Mouse (Mus musculus) spleen, postnatal 4 days (tissue): Measurements from ENCODE around the gene Dnaja1.
A peak's percentile ranks its signal among the peaks of the same experiment; 100 is the strongest.

Experiments used
- DNase-seq, 2 experiments: peaks; one replicate each; pipeline ENCODE4 v3.0.0; 2022; ENCODE audit warnings: low spot score in 2 of 2

Gene Dnaja1

DNA sequence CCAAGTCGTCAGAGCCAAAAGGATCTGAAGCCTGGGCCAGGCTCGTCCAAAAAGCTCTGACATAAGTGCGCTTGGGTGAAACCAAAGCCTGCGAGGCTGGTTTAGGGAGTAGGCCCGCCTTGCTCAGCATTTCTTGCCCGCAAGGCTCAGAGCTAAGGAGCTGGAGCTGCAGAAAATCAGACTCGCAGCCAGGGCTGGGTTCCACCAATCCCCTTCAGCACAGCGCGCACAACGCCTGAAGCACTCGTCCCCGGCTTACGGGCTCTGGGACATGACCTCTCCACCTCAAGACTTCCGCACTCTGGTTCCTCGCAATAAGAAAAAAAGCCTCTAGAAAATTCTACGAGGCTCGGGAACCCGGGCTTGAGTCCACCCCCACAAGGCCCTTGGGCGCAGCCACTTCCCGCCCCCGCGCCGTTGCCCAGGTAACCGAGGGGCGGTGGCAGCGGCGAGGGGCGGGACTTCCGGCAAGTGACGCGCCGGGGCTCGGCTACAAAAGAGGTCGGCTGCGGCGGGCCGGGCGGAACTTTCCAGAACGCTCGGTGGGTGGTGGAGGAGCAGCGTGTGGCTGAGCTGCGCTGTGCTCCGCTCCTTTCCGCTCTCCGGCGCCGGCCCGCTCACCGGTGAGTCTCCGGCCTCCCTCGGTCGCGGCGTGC lies at the start of gene Dnaja1:
Gene Dnaja1 (plus strand): TSS at position 140 of the 656 bp plus-strand sequence.
- peak; percentile 98 to 100 for DNase-seq

DNA sequence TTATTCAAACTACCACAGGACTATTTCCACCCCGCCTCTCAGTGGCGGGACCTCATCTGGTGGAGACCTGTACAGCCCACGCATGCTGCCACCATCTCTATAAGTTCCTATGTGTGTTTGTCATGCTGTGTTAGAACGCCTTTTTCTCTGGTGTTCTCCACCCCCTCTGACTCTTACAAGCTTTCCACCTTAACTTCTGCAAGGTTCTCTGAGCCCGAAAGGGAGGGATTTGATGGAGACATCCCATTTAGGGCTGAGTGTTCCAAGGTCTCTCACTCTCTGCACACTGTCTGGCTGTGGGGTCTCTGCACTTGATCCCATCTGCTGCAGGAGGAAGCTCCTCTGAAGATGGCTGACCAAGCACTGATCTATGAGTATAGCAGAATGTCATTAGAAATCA lies 48.4 kb upstream of the Dnaja1 start:
- DNase-seq = no peak

DNA sequence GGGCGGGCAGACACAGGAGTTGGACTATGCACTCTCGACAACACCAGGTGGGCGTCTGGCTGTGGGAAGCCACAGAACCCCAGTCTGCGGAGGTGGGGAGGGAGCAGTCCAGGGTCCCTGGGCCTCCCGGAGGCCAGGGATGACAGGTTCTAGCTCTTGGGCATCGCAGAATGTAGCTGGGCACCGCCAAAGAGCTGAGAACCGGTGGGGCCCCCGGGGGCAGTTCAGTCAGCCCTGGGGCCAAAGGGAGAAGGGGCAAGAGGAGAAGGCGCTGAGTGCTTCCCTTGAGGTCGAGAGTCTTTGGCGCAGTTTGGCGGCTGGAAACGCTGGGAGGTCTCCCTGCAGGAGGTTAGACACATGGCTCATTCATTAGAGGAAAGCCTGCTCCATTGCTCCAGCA lies 45.6 kb upstream of the Dnaja1 start:
- no peak for DNase-seq

DNA sequence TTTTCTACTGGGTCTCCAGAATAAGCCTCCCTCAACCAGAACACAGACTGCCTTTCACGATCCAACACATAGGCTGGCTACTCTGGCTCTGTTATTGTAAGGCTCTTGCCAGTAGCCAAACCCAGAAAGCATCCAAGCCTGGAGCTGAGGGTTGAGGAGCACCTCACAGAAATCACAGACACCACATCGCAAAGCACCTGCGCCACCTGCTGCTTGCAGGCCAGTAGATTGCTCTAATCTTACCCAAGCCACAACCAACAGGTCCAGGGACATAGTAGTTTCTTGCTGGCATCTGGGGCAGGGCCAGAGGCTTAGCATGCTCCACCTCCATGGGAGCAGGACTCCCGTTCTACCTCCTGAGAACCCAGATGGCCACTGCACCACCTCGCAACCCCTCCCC lies 44.8 kb upstream of the Dnaja1 start:
- DNase-seq = no peak

DNA sequence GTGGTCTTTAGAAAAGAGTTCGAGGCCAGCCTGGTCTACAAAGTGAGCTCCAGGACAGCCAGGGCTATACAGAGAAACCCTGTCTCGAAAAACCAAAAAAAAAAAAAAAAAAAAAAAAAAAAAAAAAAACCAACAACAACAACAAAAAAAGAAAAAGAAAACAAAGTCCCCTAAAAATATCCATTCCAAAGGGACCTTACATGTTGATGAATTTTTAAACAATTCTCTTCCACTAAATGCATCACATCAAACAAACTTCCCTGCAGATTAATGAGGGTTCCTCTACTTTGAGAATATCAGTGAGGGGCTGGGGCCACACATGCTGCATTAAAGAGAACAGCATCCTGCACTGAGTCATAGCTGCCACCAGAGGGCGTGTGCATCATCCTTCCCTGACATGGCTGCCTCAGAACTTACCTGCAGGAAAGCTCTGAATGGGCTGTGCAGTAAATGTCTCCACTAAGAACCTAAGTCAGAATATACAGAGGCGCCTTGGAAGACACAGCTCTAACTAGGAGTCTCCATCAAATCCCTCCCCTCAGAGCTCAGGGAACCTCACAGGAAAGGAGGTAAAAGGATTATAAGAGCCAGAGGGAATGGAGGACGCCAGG lies 41.6 kb upstream of the Dnaja1 start:
- DNase-seq = no peak

DNA sequence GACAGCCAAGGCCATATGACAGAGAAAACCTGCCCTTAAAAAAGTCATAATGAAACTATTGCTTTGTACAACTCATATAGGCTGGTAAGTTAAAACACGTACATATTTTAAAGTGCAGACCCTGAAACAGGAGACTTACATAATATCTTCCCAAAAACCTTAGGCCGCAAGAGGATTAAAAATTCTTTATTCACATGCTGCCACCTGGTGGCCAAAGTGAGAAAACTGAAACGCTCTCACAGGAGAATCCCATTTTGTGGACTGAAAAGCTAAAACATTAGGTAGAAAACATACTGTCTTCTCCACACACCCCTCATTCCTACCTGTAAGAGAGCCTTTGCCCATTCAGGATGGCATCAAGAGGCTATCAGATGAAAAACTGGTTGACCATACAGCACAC lies 40.0 kb upstream of the Dnaja1 start:
- DNase-seq = peak in 1 of 2 experiments; percentile 71

DNA sequence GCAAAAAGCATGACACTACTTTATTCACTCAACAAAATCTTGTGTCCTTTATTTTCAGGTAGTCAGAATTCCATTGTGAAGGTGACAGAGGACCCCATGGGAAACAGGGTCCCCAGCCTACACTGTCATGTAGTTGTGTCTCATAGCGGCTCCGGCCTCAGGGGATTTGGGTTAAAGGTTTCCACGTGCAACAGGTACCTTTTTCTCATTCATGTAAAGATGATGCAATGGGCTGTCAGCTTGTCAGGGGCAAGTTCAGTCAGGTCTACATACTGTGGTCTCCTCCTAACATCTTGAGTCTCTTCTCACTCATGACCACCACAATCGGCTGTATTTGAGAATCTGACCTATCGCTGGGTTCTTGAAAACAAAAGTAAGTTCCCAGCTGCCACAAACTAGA lies 39.6 kb upstream of the Dnaja1 start:
- DNase-seq = no peak

DNA sequence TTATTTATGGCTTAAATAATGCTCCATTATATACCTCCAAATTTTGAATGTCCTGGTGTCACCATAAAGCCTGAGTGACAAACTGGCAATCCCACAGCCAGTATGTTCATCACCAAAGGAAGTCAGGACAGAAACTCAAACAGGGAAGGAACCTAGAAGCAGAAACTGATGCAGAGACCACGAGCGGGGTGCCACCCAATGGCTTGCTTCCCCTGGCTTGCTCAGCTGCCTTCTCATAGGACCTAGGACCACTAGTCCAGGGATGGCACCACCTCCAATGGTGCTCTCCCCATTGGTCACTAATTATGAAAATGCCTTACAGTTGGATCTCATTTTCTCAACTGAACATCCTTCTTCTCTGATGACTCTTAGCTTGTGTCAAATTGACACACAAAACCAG lies 38.6 kb upstream of the Dnaja1 start:
- no peak for DNase-seq

DNA sequence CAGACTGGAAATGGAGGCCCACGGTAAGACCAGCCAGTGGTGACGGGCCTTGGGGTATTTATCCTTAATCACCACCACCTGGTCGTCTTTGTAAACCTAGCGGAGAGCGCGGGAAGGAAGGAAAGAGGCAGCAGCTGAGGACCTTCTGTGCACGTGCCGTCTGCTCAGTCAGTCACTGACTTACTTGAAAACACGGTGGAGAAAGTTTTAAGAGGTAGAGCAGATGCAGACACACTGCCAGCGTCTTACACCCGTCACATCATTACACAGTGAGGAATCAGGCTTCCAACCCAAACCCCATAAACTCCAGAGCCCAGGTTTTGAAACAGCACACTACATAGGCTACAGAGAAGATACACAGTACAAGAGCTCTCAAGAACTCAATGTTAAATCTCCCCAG lies 30.9 kb upstream of the Dnaja1 start:
- DNase-seq = no peak

DNA sequence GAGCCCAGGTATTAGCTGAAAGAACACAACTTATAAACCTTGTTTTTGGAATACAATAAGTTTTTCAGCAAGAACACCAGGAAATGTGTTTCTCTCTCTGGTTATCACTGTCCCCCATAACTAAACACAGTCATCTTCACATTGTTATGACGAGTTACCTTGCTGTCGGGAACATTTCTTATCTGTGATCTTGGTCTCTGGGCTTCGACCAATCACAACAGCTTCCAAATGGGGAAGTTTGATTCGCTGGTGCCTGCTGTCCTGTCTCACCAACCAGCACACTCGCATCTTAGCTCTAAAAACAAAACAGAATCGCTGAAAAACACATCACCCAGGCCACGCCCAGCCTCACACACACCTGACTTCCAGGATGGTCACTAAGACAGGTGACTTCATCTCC lies 24.9 kb upstream of the Dnaja1 start:
- no peak for DNase-seq

DNA sequence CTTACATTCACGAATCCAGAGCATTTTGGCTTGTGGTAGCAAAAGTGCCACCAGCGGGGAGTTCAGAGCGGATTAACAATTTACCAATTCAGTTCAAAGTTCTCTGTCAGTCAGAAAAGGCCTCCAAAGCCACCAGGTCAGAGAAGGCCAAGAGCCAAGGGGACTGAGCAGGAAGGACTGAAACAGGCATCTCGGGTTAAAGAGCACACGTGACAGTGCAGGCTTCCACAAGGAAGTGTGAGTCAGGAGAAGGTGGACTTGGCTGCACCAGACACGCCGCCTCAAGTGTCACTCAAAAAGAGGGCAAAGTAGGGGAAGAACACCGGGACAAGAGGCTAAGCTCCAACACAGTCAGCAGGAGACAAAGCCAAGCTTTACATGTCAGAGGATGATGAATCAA lies 21.7 kb upstream of the Dnaja1 start:
- DNase-seq = no peak

DNA sequence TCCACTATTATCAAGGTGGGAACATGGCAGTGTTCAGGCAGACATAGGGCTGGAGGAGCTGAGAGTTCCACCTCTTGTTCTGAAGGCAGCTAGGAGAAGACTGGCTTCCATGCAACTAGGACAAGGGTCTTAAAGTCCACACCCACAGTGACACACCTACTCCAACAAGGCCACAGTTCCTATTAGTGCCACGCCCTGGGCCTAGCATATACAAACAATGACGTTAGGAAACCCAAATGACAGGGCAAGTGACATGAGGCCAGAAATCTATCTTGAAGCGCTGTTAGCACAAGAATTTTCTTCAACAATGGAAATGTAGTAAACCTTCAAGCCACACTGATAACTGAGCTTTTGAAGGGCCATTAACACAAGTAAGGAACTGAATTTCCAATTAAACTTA lies 20.2 kb upstream of the Dnaja1 start:
- DNase-seq = no peak

DNA sequence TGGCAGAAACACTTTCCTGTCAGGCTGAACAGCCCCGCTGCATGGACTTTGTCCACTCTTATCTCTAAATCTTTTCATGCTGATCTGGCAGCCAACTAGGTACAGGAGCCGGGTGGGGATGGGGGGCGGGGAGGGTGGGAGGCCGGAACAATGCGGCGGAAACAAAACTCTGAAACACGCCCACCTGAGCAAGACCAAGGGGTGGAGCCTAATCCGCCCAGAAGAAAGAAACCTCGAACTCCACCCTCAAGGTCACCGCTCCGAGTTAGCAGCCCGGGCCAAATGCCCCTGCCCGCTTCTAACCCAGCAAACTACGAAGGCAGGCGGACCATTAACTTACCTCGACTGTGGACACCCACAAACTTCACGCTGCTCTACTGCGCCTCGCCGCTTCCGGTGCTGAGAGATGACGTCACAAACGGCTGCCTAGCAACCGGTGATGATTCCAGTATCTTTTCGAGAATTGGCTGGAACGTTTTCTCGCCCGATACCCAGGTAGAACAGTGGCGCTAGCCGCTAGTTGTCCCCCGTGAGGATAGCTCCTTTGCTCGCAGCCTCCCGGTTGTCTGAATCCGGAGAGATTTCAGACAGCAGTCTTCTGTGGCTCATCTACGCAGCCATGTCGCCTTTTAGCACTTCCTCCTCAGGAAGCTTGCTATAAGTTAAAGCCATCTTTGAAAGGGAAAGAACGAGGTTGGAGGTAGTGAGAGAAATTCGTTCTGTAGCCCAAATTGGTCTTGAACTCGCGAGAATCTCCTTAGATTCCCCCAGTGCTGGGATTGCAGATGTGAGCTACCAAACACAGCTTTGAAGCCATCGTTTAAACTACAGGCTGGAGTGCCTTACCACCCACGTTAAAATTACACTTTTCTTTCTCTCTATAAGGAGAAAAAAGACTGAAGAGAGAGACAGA lies 18.9 kb upstream of the Dnaja1 start, which contains the start of gene Aptx:
Gene Aptx (minus strand): TSS at position 398 of the 913 bp plus-strand sequence.
- DNase-seq = peak; percentile 91 to 94

DNA sequence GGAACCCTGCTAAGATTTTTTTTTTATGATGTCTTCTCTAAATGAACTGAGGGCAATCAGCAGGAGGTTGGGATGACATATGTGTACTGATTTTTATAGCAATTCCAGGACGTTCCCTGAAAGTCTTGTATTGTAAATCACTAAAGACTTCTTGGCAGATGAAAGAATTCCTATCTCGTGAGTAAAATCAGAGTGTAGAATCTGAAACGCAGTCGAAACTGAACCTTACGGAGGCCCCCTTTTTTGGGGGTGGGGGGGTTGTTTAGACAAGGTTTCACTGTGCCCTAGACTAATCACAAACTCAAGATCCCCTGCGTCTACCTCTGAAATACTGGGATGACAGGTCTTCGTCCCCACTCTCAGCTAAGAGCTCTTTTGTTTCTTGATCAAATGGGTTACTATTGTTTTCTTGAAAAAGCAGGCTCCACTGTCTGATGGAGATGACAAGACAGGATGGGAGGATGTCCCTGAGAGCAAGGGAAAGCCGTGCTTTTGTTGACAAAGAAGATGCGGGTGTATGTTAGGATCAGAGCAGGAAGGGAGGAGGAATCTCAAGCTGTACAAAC lies 18.2 kb upstream of the Dnaja1 start:
- DNase-seq = no peak

DNA sequence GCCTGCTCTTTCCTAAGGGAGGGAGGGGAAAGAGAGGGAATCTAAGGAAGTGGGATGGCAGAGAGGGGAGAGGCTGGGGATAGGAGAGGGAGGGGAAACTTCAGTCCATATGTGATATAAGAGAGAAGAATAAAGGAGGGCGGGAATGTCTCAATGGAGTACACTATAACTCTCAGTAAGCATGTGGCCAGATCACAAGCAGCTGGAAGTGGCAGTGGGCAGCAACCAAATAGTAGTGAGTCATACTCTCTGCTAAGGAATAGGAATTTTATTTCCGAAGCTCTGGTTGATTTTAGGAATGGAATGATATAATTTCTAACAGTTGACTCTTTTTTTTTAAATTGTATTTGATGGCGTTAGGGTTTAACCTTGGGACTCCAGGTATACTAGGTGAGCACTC lies 4.8 kb upstream of the Dnaja1 start:
- no peak for DNase-seq

DNA sequence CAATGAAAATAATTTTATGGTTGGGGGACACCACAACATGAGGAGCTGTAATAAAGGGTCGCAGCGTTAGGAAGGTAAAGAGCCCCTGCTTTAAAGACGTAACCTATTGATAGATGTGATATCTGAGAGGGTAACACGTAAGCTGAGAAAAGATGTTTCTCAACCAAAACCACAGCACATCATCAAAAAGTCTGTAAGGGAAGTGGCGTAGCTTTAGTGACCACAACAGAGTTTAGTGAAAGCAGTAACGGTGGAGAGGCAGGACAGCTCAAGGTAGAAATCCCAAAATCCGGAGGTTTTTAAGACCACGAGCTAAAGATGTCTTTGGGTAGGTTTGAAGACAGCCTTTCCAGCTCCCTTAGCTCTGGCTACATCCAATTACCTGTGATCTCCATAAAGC lies 1.0 kb upstream of the Dnaja1 start:
- DNase-seq = no peak

DNA sequence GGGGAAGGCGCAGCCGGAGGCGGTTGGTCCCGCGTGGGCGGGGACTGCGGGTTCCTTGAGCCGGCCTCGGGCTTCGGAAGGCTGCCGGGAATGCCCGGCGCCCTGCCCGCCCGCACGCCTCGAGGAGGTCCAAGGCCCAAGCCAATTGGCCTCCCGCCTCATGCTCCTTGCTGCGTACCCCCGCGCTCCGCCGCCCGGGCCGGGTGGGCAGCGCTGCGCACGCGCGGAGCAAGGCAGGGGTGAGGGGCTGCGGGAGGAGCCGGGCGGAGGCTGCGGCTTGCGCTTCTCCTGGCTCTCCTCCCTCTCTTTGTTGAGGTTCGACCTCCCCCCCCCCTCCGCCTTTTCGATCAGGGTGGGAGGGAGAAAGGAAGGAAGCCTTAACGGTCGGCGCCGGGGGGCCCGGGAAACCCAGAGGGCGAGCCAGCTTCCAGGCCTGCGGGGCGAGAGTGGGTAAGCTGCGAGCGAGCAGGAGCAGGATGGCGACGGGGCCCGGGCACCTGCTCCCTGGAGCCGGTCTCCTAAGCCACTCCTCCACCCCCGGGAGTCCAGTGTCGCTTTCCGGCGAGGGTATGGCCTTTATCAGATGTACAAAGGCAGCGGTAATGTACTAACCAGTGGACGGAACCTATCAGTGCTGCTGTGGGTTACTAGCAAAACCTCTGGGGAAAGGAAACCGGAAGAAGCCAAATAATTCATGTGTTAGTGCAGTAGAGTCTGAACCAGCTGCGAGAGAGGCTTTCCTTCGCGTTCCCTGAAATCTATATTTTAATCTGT lies 924 bp downstream of the Dnaja1 start:
- peak; percentile 75 to 86 for DNase-seq

DNA sequence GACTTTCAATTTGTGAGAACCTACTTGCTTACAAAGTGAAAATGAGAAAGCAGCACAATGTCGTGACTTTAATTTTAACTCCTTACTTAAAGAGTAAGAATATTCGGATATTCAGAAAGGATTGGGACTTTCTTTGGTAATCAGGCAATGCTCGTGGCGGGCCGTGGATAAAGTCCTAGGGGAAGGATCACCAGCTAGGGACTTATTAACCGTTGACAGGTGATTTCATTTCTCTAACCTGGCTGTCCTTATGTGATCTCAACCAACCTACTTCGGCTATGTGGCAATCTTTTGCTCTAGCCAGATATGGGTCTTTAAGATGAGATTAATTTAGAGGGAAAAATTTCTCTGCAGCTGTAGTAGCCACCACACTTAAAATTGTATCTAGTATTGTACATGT lies 3.2 kb downstream of the Dnaja1 start:
- DNase-seq = no peak

DNA sequence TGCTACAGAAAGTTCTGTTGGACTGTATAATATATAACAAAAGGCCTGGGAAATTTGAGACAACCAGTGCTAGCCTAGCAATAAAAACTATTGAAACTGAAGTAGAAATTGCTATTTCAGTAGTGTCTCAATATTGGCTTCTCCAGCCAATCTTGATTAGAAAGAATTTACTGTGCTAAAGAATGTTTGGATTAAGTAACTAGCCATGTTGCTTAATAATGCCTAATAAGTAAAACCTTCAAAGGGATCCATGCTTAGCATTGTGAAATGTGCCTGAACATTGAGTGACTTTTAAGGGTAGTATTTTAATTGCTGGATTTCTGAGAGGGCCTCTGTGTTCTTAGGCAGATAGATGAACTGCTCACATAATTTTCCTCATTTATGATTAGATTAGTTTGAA lies 3.6 kb downstream of the Dnaja1 start:
- DNase-seq = no peak

DNA sequence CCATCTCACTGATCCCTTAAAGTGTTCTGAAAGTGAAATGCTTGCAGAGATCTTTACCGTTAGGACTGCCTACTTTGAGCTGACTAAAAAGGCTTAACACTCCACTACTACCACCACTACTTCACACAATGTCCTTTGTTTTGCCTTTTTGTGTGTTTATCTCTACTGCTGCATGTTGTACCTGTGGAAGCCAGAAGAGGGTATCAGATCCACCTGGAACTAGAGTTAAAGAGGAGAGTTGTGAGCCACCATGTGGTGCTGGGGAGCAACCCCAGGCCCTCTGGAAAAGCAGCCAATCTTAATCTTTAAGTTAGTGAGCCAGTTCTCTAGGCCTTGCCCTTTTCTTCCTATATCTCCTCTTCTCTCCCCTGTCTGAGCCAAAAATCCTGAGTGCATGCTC lies 5.3 kb downstream of the Dnaja1 start:
- DNase-seq = no peak

DNA sequence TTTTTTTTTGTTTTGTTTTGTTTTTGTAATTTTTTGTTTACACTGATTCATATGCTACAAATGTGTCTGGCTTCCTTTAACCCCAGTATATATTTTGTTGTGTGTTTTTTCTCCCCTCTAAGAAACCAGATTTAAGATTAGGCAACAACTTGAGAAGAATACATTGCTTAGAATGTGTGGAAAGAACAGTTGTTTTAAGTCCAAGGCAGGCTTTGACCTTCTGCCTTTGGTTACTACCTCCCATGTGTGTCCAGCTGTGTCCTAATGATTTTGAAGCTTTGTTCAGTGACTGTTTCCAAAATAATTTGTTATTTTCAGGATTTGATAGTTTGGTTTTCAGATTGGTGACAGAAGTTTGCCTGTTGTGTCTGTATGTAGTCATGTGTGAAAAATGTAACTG lies 9.3 kb downstream of the Dnaja1 start:
- DNase-seq = no peak

DNA sequence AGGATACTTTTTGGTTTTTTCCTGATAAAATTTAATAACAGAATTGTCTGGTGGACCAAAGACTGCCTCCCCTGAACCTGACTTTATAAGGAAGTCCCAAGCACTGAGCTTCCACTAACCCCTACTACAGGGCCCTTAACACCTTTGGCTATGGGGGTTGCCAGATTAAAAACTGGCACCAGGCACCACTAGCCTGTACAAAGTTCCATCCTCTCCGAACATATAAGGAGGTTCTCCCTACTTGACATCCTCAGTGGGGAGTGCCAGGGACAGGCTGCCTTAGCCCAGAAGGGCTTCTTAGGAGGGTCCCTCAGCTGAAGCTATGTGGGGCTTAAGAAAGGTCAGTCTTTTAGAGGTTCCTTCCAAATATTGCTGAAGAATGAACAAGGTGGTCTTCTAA lies 13.4 kb downstream of the Dnaja1 start:
- DNase-seq = no peak
